Mouse (Mus musculus) stomach, postnatal 0 days (tissue): Measurements from ENCODE around the gene Idua. TPM values are rescaled to one million over a fixed set of nuclear protein-coding genes. Genes with fewer than 3 reads are reported as not detected.

Experiments
- ATAC-seq: fragments of 200-750 bp; cut with Nextera tagmentation; 2 replicates; pipeline ENCODE4 v1.8.0; 2017; ENCODE audit not compliant: low FRiP score, low TSS enrichment
- DNase-seq: peaks from one replicate; pipeline ENCODE4 v3.0.0-alpha.2; 2016; ENCODE audit warnings: low spot score
- H3K27ac ChIP-seq: fragments of 300-500 bp; sonication (generic); replicated peaks from 2 replicates; pipeline ENCODE4 v1.5.1; 2014; ENCODE audit warnings: mild to moderate bottlenecking, control low read depth
- H3K27me3 ChIP-seq: fragments of 300-500 bp; sonication (generic); 2 replicates; pipeline ENCODE4 v1.6.1; 2014; ENCODE audit warnings: low read length; ENCODE audit not compliant: control insufficient read depth, insufficient read depth
- H3K36me3 ChIP-seq: fragments of 300-500 bp; sonication (generic); 2 replicates; pipeline ENCODE4 v1.6.1; 2014; ENCODE audit warnings: low read length, mixed read lengths; ENCODE audit not compliant: control insufficient read depth, insufficient read depth
- H3K4me1 ChIP-seq: fragments of 300-500 bp; sonication (generic); replicated peaks from 2 replicates; pipeline ENCODE4 v1.6.1; 2014; ENCODE audit warnings: antibody characterized with exemption; ENCODE audit not compliant: control insufficient read depth, insufficient read depth
- H3K4me2 ChIP-seq: fragments of 300-500 bp; sonication (generic); replicated peaks from 2 replicates; pipeline ENCODE4 v1.6.1; 2014; ENCODE audit warnings: low read depth, mild to moderate bottlenecking, control low read depth, moderate library complexity
- H3K4me3 ChIP-seq: fragments of 300-500 bp; sonication (generic); 2 replicates; pipeline ENCODE4 v1.5.1; 2014; ENCODE audit warnings: low read depth, low read length, control low read depth
- H3K9ac ChIP-seq: fragments of 300-500 bp; sonication (generic); 2 replicates; pipeline ENCODE4 v1.6.1; 2014; ENCODE audit warnings: mild to moderate bottlenecking, low read length, control low read depth, mixed read lengths
- H3K9me3 ChIP-seq: fragments of 300-500 bp; sonication (generic); 2 replicates; pipeline ENCODE4 v1.6.1; 2016; ENCODE audit warnings: low read length; ENCODE audit not compliant: control insufficient read depth
- CTCF ChIP-seq: IDR thresholded peaks from 2 replicates; pipeline ENCODE4 v1.5.1; 2016; ENCODE audit warnings: antibody characterized with exemption, low read depth, mild to moderate bottlenecking, moderate library complexity
- EP300 ChIP-seq: optimal IDR thresholded peaks from 2 replicates; pipeline ENCODE3; 2016; ENCODE audit warnings: antibody characterized with exemption
- WGBS: fragments of 180-500 bp; shearing (Covaris S2); extraction: QIAGEN DNeasy Blood & Tissue Kit; methylation state at CpG from one replicate; pipeline ENCODE4 v1.1.7; 2014; 5-methylcytosine and 5-hydroxymethylcytosine counted together
- polyA plus RNA-seq: library from polyadenylated mRNA; unstranded; fragments of >200 nt; fragmentation: Nextera tagmentation; extraction: Ambion mirVana; gene quantifications from 2 replicates; pipeline ENCODE4 v1.2.1, GENCODE M21; 2015

Idua gene
- polyA plus RNA-seq, 1 experiment from 2014 or later = 5.3 TPM

GRCm38 (mm10) chr5:108657406-108657805 lies 2.7 kb upstream of the Idua start:
- ATAC-seq (no peak), DNase-seq (no peak)
- H3K36me3 ChIP-seq = peaks cover 16% of the 10 kb centered on the region; the same call in 1 of the 2 replicates
- H3K9ac ChIP-seq = no peak overlapping the region
- H3K4me2 ChIP-seq = no peak overlapping the region
- WGBS = 70% methylated on average over 5 of the region's 5 CpGs
- peaks cover 5% of the 10 kb centered on the region for H3K4me1 ChIP-seq
- H3K27me3 ChIP-seq = no peaks in the 10 kb centered on the region
- no peaks in the 10 kb centered on the region for H3K9me3 ChIP-seq
- H3K27ac ChIP-seq = no peak overlapping the region
- no peak for TF ChIP-seq CTCF
- no peak for TF ChIP-seq EP300
- no peak overlapping the region for H3K4me3 ChIP-seq

GRCm38 (mm10) chr5:108658611-108659010 lies 1.5 kb upstream of the Idua start:
- no peak for ATAC-seq
- TF ChIP-seq EP300 = no peak
- no peak for TF ChIP-seq CTCF

GRCm38 (mm10) chr5:108660632-108661268 lies 619 bp downstream of the Idua start:
- H3K27me3 ChIP-seq = no peaks in the 10 kb centered on the region
- peaks cover 5% of the 10 kb centered on the region for H3K4me1 ChIP-seq
- H3K4me2 ChIP-seq = peak overlapping the region; percentile 93
- ATAC-seq (peak; percentile 98), DNase-seq (peak; percentile 94)
- H3K4me3 ChIP-seq = peak overlapping the region; percentile 92
- H3K27ac ChIP-seq = peak overlapping the region; percentile 61
- 0 out of 2 replicates have a peak, but pooled peaks cover 4% of the 10 kb centered on the region for H3K36me3 ChIP-seq
- TF ChIP-seq EP300 = no peak
- TF ChIP-seq CTCF = no peak
- H3K9ac ChIP-seq = peak overlapping the region; percentile 92
- H3K9me3 ChIP-seq = no peaks in the 10 kb centered on the region
- WGBS = 13% methylated on average over 36 of the region's 36 CpGs

More at GRCm38 (mm10) chr5:108658611-108659010, 1.5 kb upstream of the Idua start:
- Histone ChIP-seq H3K27me3 (no peaks in the 10 kb centered on the region), H3K9ac (no peak overlapping the region), H3K27ac (no peak overlapping the region), H3K4me3 (no peak overlapping the region), H3K4me1 (peaks cover 5% of the 10 kb centered on the region), H3K9me3 (no peaks in the 10 kb centered on the region), H3K36me3 (peaks cover 11% of the 10 kb centered on the region; the same call in 1 of the 2 replicates), H3K4me2 (no peak overlapping the region)
- 85% methylated on average over 1 of the region's 1 CpGs for WGBS
- DNase-seq = no peak

- peaks cover 5% of the 10 kb centered on the region for H3K4me1 ChIP-seq
- H3K27me3 ChIP-seq = no peaks in the 10 kb centered on the region
- no peak overlapping the region for H3K4me2 ChIP-seq
- H3K27ac ChIP-seq = no peak overlapping the region
- DNase-seq = no peak
- no peak overlapping the region for H3K9ac ChIP-seq
- TF ChIP-seq EP300 (no peak), CTCF (no peak)
- no peaks in the 10 kb centered on the region for H3K9me3 ChIP-seq
- 75% methylated on average over 4 of the region's 4 CpGs for WGBS
- no peak overlapping the region for H3K4me3 ChIP-seq
- no peaks in the 10 kb centered on the region for H3K36me3 ChIP-seq
- no peak for ATAC-seq
These were observed 2.6 kb downstream of the Idua start for GRCm38 (mm10) chr5:108662772-108663171.

GRCm38 (mm10) chr5:108665066-108665465 lies 4.9 kb downstream of the Idua start:
- TF ChIP-seq CTCF (no peak), EP300 (no peak)
- Histone ChIP-seq H3K36me3 (no peaks in the 10 kb centered on the region), H3K4me1 (peaks cover 8% of the 10 kb centered on the region), H3K4me3 (no peak overlapping the region), H3K4me2 (no peak overlapping the region), H3K27ac (no peak overlapping the region), H3K9ac (no peak overlapping the region), H3K27me3 (no peaks in the 10 kb centered on the region), H3K9me3 (no peaks in the 10 kb centered on the region)
- 33% methylated on average over 3 of the region's 3 CpGs for WGBS
- DNase-seq (no peak), ATAC-seq (no peak)

GRCm38 (mm10) chr5:108667370-108667769 lies 7.2 kb downstream of the Idua start:
- Histone ChIP-seq H3K9ac (no peak overlapping the region), H3K27me3 (no peaks in the 10 kb centered on the region), H3K9me3 (no peaks in the 10 kb centered on the region), H3K36me3 (peaks cover 5% of the 10 kb centered on the region; the same call in 1 of the 2 replicates), H3K4me1 (peaks cover 7% of the 10 kb centered on the region; the same call in 1 of the 2 replicates), H3K27ac (no peak overlapping the region), H3K4me2 (no peak overlapping the region), H3K4me3 (no peak overlapping the region)
- no peak for TF ChIP-seq CTCF
- no peak for TF ChIP-seq EP300
- DNase-seq (no peak), ATAC-seq (no peak)
- WGBS = 67% methylated on average over 2 of the region's 2 CpGs
